Mouse (Mus musculus) left cerebral cortex, postnatal 10 days (tissue): ENCODE measurements around the gene Caly. TPM values are rescaled to one million over a fixed set of nuclear protein-coding genes. Genes with fewer than 3 reads are reported as not detected.
A peak's percentile ranks its signal among the peaks of the same experiment; 100 is the strongest.

Experiments used
- DNase-seq, 2 experiments: peaks; one replicate each; pipeline ENCODE4 v3.0.0; 2021 to 2022; ENCODE audit warnings: low spot score in 2 of 2, mixed read lengths in 1 of 2; ENCODE audit errors: extremely low spot score in 1 of 2
- intact Hi-C: fragments of 180-260 bp; cut with DNase I; formaldehyde crosslinking; loops from one replicate; pipeline ENCODE4 v1.15.1; 2025
- total RNA-seq, 2 experiments: library from RNA; stranded (reverse); gene quantifications; 2 replicates each; pipeline ENCODE4 v1.2.3; 2021

Caly gene
- total RNA-seq, 2 experiments from 2014 or later, result 222 to 234 TPM

GRCm38 (mm10) chr7:140054124-140054523, 28.2 kb downstream of the Caly start:
- peak in 1 of 2 experiments; percentile 56 for DNase-seq

GRCm38 (mm10) chr7:140049115-140049689, 33.1 kb downstream of the Caly start:
- intact Hi-C loops, result no loop called here
- DNase-seq, result peak in 1 of 2 experiments; percentile 48

More at GRCm38 (mm10) chr7:140054124-140054523, 28.2 kb downstream of the Caly start:
- intact Hi-C loops, result loop anchor here (10.0 kb wide), 1 partner anchor 409 kb away; no protein-coding TSS in a partner anchor

GRCm38 (mm10) chr7:140048361-140049114, 33.8 kb downstream of the Caly start, which contains the start of gene Msx3:
Gene Msx3, minus strand, starts transcription at chr7:140049089.
- no peak for DNase-seq
- intact Hi-C loops, result no loop called here

GRCm38 (mm10) chr7:140047811-140048311, 34.5 kb downstream of the Caly start:
- intact Hi-C loops, result no loop called here
- DNase-seq, result no peak

- no peak for DNase-seq
- intact Hi-C loops, result no loop called here
Measured at GRCm38 (mm10) chr7:140045546-140045945, 36.8 kb downstream of the Caly start.

GRCm38 (mm10) chr7:140042728-140043127, 39.6 kb downstream of the Caly start:
- intact Hi-C loops, result no loop called here
- no peak for DNase-seq

GRCm38 (mm10) chr7:140037171-140037555, 45.2 kb downstream of the Caly start:
- intact Hi-C loops, result no loop called here
- no peak for DNase-seq

GRCm38 (mm10) chr7:140036281-140037170, 45.8 kb downstream of the Caly start, which contains the start of the genes Zfp511 and Tubgcp2:
Gene Zfp511, plus strand, starts transcription at chr7:140036391.
Gene Tubgcp2, minus strand, starts transcription at chr7:140036669.
- intact Hi-C loops, result no loop called here
- peak; percentile 85 to 98 for DNase-seq

GRCm38 (mm10) chr7:140035456-140035855, 46.9 kb downstream of the Caly start:
- intact Hi-C loops, result no loop called here
- no peak for DNase-seq

- DNase-seq, result no peak
- intact Hi-C loops, result no loop called here
Measured at GRCm38 (mm10) chr7:140033386-140033785, 49.0 kb downstream of the Caly start.

- no peak for DNase-seq
- intact Hi-C loops, result no loop called here
Measured at GRCm38 (mm10) chr7:140032366-140032765, 50.0 kb downstream of the Caly start.

GRCm38 (mm10) chr7:140031771-140032170, 50.6 kb downstream of the Caly start:
- intact Hi-C loops, result no loop called here
- DNase-seq, result no peak

Other genes with a start within 250 kb of the Caly start
- gene Adgra1, start 248.4 kb downstream of the Caly start, total RNA-seq, result 10 to 100 TPM; 49.9 to 52.3 TPM
- 10 to 100 TPM; 37.6 to 42.2 TPM for gene Kndc1, start 187.9 kb downstream of the Caly start, total RNA-seq
- not detected for gene Utf1, start 138.8 kb downstream of the Caly start, total RNA-seq
- under 1 TPM; 0.39 to 0.55 TPM for gene 6430531B16Rik, start 103.8 kb downstream of the Caly start, total RNA-seq
- gene Adam8, start 90.0 kb downstream of the Caly start, total RNA-seq, result under 1 TPM; 0.81 to 0.89 TPM
- gene Zfp511, start 46.2 kb downstream of the Caly start, total RNA-seq, result 10 to 100 TPM; 23.8 to 26.9 TPM
- gene Tubgcp2, start 45.9 kb downstream of the Caly start, total RNA-seq, result 10 to 100 TPM; 40.9 to 44.2 TPM
- gene Msx3, start 33.5 kb downstream of the Caly start, total RNA-seq, result under 1 TPM; 0.22 to 0.47 TPM
- not detected for gene Prap1, start 10.8 kb upstream of the Caly start, total RNA-seq
- 10 to 100 TPM; 22.6 to 30.0 TPM for gene Fuom, start 19.9 kb upstream of the Caly start, total RNA-seq
- 1 to 10 TPM; 6.5 to 9.4 TPM for gene Paox, start 33.3 kb upstream of the Caly start, total RNA-seq
- 10 to 100 TPM; 57.3 to 57.5 TPM for gene Echs1, start 33.9 kb upstream of the Caly start, total RNA-seq
- 10 to 100 TPM; 21.3 to 29.2 TPM for gene Mtg1, start 55.0 kb upstream of the Caly start, total RNA-seq
- 100 to 1,000 TPM; 172 to 178 TPM for gene Sprn, start 72.3 kb upstream of the Caly start, total RNA-seq
- gene Olfr522, start 82.2 kb upstream of the Caly start, total RNA-seq, result not detected
- not detected for gene Olfr523, start 90.7 kb upstream of the Caly start, total RNA-seq
- not detected for gene Olfr524, start 123.4 kb upstream of the Caly start, total RNA-seq
- under 1 TPM; 0.26 to 0.36 TPM for gene Cd163l1, start 135.7 kb upstream of the Caly start, total RNA-seq
- gene 5830411N06Rik, start 164.7 kb upstream of the Caly start, total RNA-seq, result under 1 TPM in 1 of 2 experiments, not detected in 1; 0.06 TPM
- not detected for gene Olfr525, start 238.3 kb upstream of the Caly start, total RNA-seq